Mouse (Mus musculus) CD4-positive, CD25-positive, alpha-beta regulatory T cell (primary cell): ENCODE data around the gene Map3k13. TPM values are rescaled to one million over a fixed set of nuclear protein-coding genes. Genes with fewer than 3 reads are reported as not detected.

Source experiments
- polyA plus RNA-seq: library from polyadenylated mRNA; unstranded; fragments of 100-300 nt; shearing (Covaris generic); gene quantifications from one replicate; pipeline ENCODE4 v1.2.1, GENCODE M21; 2017

Gene Map3k13
- 0.35 TPM for polyA plus RNA-seq

DNA sequence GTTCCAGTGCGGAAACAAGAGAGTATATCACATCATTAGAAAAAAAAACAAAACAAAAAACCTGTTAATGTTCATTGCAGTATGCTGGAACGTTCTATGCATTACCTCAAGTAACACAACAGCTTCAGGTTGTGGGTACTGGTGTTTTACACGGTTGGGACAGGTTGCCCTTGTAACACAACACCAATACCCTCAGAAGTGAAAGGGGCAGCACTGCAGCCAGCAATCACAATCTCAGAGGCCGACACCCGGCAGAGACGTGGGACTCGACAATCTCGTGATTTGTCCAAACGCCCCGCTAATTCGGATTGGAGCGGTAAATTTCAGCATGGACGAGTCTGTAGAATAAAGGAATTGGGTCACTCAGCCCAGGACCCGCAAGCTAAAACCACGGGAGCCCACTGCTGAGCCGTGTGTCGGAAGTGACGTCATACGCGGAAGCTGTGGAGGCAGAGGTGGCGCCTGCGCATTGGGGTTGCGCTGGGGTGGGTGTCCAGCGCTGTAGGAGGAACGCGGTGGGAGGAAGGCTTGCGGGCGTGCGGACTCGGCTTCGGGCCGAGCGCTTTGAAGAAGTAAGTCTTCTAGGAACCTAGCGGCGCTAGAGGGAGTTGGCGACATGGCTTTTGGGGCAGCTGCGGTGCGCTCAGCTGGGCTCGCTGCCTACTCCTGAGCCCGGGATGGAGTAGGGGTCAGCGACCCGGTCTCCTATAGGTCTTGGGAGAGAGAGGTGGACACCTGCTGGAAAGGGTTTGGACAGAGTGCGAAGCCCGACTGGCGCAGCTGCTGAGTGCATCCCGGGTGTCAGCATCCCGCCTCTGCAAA is at the start of gene Map3k13:
Gene Map3k13, plus strand, starts transcription at position 472 of the 822 bp plus-strand sequence.

DNA sequence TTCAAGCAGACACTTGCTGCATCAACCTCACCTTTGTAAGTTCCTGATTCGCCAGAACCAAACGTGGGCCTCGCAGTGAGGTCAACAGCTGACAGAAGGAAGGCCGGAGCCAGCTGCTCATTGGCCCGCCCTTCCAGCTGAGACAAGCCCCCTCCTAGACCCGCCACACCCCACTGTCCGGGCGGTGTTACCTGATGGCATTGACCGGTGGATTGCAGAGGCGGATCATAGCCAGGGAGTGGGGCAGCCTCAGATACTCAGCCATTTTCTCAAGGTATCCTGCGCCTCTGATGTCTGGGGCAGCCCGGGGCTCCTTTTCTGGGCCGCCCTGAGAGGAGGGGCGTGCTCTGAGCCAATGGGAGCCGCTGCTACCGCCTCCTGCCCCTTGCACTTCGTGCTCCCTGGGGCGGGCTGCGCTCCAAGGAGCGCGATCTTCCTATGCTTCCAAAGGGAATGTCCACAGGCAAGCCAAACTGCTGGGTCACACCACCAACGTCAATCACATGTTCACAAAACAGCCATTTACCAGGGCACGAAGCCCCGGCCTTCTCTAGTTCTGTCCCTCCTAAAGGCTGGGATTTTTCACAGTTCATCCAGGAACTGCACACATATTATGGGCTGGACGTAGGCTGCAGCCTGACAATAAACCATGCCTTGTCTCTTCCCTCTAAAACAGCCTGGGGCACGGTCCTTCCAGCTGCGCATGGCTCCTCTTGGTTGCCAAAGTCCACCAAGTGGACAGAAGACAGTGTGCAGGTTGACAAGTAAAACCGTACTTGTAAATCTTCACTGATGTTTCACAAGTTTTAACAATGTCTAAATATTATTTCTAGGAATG is 6.4 kb upstream of the Map3k13 start, which contains the start of gene Ehhadh:
Gene Ehhadh, minus strand, starts transcription at position 292 of the 838 bp plus-strand sequence.

DNA sequence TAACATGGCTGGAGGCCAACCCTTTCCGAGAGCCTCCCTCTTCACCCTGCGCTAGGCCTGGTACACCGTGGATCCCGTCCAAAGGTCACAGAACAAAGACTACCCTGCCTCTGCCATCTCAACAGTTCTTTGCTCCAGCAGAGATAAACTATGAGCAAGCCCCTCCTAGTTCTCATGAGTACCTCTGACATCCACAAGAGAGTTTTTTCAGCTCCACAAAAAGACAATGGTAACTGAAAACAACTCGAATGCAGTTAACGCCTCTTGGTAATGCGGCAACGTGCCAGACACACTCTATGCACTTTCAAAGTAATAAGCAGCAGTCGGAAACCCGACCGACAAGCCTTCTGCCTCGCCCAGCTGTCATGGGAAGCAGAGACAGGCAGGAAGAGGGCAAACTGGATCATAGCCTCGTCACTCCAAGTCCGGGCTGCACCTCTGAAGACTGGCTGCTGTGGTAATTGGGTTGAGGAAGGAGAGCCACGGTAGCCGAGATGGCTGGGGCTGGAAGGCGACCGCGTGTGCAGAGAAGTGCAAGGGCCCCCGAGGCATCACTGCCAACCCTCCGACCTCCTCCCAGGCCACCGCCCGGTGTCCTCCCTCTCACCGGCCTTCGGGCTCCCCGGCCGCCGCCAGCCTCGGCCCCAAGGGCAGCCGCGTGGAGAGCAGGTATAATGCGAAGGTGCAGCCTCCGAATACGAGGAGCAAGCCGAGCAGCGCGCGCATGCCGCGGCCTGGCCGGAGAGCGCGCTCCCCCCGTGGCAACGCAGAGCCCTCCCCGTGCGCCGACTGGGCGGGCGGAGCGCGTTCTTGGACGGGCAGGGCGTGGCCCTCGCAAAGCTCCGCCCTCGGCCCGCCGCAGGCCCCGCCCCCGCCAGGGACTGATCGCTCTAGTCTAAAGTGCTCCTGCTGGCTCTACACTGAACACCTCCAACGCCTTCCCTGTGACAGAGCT is 152.9 kb downstream of the Map3k13 start, which contains the start of gene Tmem41a:
Gene Tmem41a, minus strand, starts transcription at position 792 of the 955 bp plus-strand sequence.

Other genes with a start within 250 kb of the Map3k13 start
- gene 2510009E07Rik, start 99.7 kb upstream of the Map3k13 start, polyA plus RNA-seq = 9.8 TPM
- 10.9 TPM for gene Ehhadh, start 6.5 kb upstream of the Map3k13 start, polyA plus RNA-seq
- 17.2 TPM for gene Tmem41a, start 153.2 kb downstream of the Map3k13 start, polyA plus RNA-seq
- gene Liph, start 201.3 kb downstream of the Map3k13 start, polyA plus RNA-seq = 0.39 TPM
- gene Senp2, start 215.1 kb downstream of the Map3k13 start, polyA plus RNA-seq = 63.7 TPM